Mouse (Mus musculus) erythroblast, embryonic 14.5 days (primary cell): ENCODE measurements around the gene St6galnac3.

Experiments
- GATA1 ChIP-seq: IDR thresholded peaks from 2 replicates; pipeline ENCODE4 v1.6.1; 2012; ENCODE audit warnings: low read length, inconsistent platforms, mixed read lengths
- TAL1 ChIP-seq: IDR thresholded peaks from 3 replicates; pipeline ENCODE4 v1.6.1; 2012; ENCODE audit warnings: low read length, inconsistent platforms, mixed read lengths

DNA sequence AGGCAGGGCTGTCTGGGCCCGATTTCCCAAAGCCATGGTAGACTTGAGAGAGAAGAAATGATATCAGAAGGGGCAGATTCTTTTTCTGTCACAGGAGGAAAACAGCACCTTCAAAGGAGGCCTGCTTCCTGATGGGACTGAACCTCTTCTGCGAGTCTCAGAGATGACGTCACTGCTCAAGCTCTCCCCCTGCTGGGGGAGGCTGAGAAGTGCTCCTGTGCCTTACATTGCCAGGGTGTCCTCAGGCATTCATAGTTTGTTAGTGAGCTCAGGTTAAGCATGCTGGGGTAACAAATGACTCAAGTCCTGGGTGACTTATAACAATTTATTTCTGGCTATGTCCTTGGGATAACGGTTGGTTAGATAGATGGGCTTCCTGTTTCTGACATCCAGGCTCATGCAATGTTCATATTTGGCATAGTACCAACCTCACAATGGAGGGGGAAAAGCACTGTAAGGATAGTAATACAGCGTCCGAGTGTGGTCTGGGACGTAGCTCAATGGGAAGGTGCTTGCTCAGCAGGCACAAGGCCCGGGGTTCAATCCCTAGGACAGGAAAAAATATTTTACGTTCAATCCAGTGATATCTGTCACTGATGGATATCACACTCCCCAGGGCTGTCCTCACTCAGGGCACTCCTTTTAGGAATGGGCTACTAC, 474.2 kb downstream of the St6galnac3 start:
- no peak for TF ChIP-seq TAL1
- no peak for TF ChIP-seq GATA1
